Mouse (Mus musculus) megakaryocyte, embryonic 14.5 days (primary cell): Measurements from ENCODE around the gene Itga7.

Source experiments
- FLI1 ChIP-seq: IDR thresholded peaks from 2 replicates; pipeline ENCODE4 v1.6.1; 2012; ENCODE audit warnings: low read length, inconsistent platforms, mixed read lengths
- GATA1 ChIP-seq: IDR thresholded peaks from 3 replicates; pipeline ENCODE4 v1.6.1; 2012; ENCODE audit warnings: mixed read lengths, low read length, inconsistent platforms, borderline replicate concordance

- TF ChIP-seq GATA1 (no peak), FLI1 (no peak)
These were observed 39.2 kb downstream of the Itga7 start for GRCm38 (mm10) chr10:128972841-128973240.
